Mouse (Mus musculus): Measurements from ENCODE around the gene Apoa5. TPM values are rescaled to one million over a fixed set of nuclear protein-coding genes. Genes with fewer than 3 reads are reported as not detected.
A peak's percentile ranks its signal among the peaks of the same experiment; 100 is the strongest.

Apoa5 gene
- total RNA-seq, 1 experiment, result 0.09 TPM

DNA sequence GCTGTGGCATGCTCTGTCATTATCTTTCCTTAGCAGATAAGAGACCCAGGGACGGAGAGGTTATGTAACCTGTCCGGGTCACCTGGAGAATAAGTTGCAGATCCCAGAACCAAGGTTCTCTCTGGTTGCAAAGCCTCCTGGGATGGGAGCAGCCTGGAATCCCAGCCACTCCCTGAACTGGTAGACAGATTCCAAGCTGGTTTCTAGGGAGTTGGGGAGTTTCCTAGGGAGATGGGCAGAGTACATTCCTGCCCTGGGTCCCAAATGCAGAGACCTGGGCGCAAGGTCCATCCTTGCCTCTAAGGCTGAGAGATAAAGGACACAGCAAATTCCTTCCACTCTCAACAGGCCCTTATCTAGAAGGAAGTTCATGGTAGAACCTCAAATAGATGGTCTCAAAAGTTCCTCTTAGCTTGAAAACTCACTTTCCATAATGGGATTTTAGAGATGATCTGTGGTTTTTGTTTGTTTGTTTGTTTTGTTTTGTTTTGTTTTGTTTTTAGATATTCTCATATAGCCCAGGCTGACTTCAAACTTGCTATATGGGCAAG lies 41.3 kb upstream of the Apoa5 start:
- no peak for TF ChIP-seq ZNF384 (IDR thresholded peaks at IDR 0.05; ENCODE audit: low read depth, low read length)
- TF ChIP-seq CHD2 (IDR thresholded peaks at IDR 0.05; ENCODE audit: low read depth, low read length), result no peak
- no peak for TF ChIP-seq HCFC1 (IDR thresholded peaks at IDR 0.05; ENCODE audit: borderline replicate concordance, insufficient read depth, low read length)
- no peak for TF ChIP-seq MAFK (IDR thresholded peaks at IDR 0.05; ENCODE audit: insufficient read depth, low read depth, low read length)
- no peak for TF ChIP-seq ZC3H11A (IDR thresholded peaks at IDR 0.05; ENCODE audit: borderline replicate concordance, low read depth, low read length)
- H3K9me3 ChIP-seq (ENCODE audit: control insufficient read depth, insufficient read depth, low read depth, low read length), result no peaks in the 10 kb centered on the region
- no peak overlapping the region for H3K4me3 ChIP-seq (ENCODE audit: insufficient read depth in 1 of 2, low read depth in 1 of 2, low read length in 2 of 2, poor library complexity in 1 of 2, severe bottlenecking in 1 of 2)
- no peak overlapping the region for H3K27ac ChIP-seq (ENCODE audit: insufficient read depth, low read depth, low read length, poor library complexity, severe bottlenecking)
- in situ Hi-C loops (cut with MboI; ENCODE audit: low sequenced_read_pairs in 2 of 2, unreplicated experiment in 2 of 2), result no loop called here
- H3K9ac ChIP-seq (ENCODE audit: insufficient read depth, low read depth, low read length, poor library complexity, severe bottlenecking), result no peak overlapping the region
- H3K36me3 ChIP-seq (ENCODE audit: control insufficient read depth, insufficient read depth, low read length, poor library complexity, severe bottlenecking), result no peaks in the 10 kb centered on the region
- DNase-seq (ENCODE audit: low read depth, low spot score), result no peak
- H3K4me1 ChIP-seq (ENCODE audit: control insufficient read depth in 2 of 2, insufficient read depth in 2 of 2, low read length in 2 of 2, poor library complexity in 1 of 2), result peaks cover 0 to 3% of the 10 kb centered on the region in 2 experiments; a peak in 1 of 4 replicates

DNA sequence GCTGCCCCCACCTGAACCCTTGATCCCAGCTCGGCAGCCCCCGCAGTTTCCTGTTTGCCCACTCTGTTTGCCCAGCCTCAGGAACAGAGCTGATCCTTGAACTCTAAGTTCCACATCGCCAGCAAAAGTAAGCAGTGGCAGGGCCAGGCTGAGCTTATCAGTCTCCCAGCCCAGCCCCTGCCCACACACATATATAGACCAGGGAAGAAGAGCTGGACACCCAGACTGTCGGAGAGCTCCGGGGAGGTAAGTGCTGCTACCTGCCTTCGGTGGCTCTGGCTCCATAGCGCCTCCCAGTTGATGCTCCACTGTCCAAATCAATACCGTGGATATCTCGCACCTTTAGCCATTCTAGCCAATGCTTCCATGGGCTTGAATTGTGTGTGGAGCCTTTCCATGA lies 39.9 kb upstream of the Apoa5 start, which contains the start of gene Apoa1:
Apoa1 (plus strand) TSS at position 90 of the 400 bp plus-strand sequence.
- Histone ChIP-seq H3K4me3 (ENCODE audit: insufficient read depth in 1 of 2, low read depth in 1 of 2, low read length in 2 of 2, poor library complexity in 1 of 2, severe bottlenecking in 1 of 2) (no peak within 1 kb of the TSS), H3K4me1 (ENCODE audit: control insufficient read depth in 2 of 2, insufficient read depth in 2 of 2, low read length in 2 of 2, poor library complexity in 1 of 2) (peaks cover 0 to 3% of the 10 kb centered on the region in 2 experiments; a peak in 1 of 4 replicates), H3K36me3 (ENCODE audit: control insufficient read depth, insufficient read depth, low read length, poor library complexity, severe bottlenecking) (no peaks in the 10 kb centered on the region), H3K27ac (ENCODE audit: insufficient read depth, low read depth, low read length, poor library complexity, severe bottlenecking) (no peak within 1 kb of the TSS), H3K9ac (ENCODE audit: insufficient read depth, low read depth, low read length, poor library complexity, severe bottlenecking) (no peak within 1 kb of the TSS), H3K9me3 (ENCODE audit: control insufficient read depth, insufficient read depth, low read depth, low read length) (no peaks in the 10 kb centered on the region)
- TF ChIP-seq HCFC1 (IDR thresholded peaks at IDR 0.05; ENCODE audit: borderline replicate concordance, insufficient read depth, low read length) (no peak), CHD2 (IDR thresholded peaks at IDR 0.05; ENCODE audit: low read depth, low read length) (no peak), MAFK (IDR thresholded peaks at IDR 0.05; ENCODE audit: insufficient read depth, low read depth, low read length) (no peak), ZC3H11A (IDR thresholded peaks at IDR 0.05; ENCODE audit: borderline replicate concordance, low read depth, low read length) (no peak), ZNF384 (IDR thresholded peaks at IDR 0.05; ENCODE audit: low read depth, low read length) (no peak)
- in situ Hi-C loops (cut with MboI; ENCODE audit: low sequenced_read_pairs in 2 of 2, unreplicated experiment in 2 of 2), result no loop called here
- no peak for DNase-seq (ENCODE audit: low read depth, low spot score)

DNA sequence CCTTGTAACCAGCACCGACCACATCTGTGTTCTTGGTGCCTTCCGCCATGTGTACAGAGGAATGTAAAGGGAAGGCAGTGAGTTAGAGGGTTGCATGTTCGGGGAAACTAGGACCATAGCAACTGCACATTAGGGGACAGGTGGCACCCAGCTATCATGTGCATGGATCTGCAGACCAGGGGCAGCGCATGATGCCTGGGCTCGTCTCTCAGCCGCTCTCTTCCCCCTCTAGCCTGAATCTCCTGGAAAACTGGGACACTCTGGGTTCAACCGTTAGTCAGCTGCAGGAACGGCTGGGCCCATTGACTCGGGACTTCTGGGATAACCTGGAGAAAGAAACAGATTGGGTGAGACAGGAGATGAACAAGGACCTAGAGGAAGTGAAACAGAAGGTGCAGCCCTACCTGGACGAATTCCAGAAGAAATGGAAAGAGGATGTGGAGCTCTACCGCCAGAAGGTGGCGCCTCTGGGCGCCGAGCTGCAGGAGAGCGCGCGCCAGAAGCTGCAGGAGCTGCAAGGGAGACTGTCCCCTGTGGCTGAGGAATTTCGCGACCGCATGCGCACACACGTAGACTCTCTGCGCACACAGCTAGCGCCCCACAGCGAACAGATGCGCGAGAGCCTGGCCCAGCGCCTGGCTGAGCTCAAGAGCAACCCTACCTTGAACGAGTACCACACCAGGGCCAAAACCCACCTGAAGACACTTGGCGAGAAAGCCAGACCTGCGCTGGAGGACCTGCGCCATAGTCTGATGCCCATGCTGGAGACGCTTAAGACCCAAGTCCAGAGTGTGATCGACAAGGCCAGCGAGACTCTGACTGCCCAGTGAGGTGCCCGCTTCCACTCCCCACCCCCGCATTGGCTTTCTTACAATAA lies 38.6 kb upstream of the Apoa5 start:
- TF ChIP-seq HCFC1 (IDR thresholded peaks at IDR 0.05; ENCODE audit: borderline replicate concordance, insufficient read depth, low read length) (0 out of 2 replicates have a peak, but pooled peaks have one; percentile 41), ZC3H11A (IDR thresholded peaks at IDR 0.05; ENCODE audit: borderline replicate concordance, low read depth, low read length) (no peak)
- peak overlapping the region; percentile 50 to 59 for H3K4me3 ChIP-seq (ENCODE audit: insufficient read depth in 1 of 2, low read depth in 1 of 2, low read length in 2 of 2, poor library complexity in 1 of 2, severe bottlenecking in 1 of 2)
- peaks cover 0 to 3% of the 10 kb centered on the region in 2 experiments; a peak in 1 of 4 replicates for H3K4me1 ChIP-seq (ENCODE audit: control insufficient read depth in 2 of 2, insufficient read depth in 2 of 2, low read length in 2 of 2, poor library complexity in 1 of 2)
- in situ Hi-C loops (cut with MboI; ENCODE audit: low sequenced_read_pairs in 2 of 2, unreplicated experiment in 2 of 2), result no loop called here
- H3K9me3 ChIP-seq (ENCODE audit: control insufficient read depth, insufficient read depth, low read depth, low read length), result no peaks in the 10 kb centered on the region
- H3K36me3 ChIP-seq (ENCODE audit: control insufficient read depth, insufficient read depth, low read length, poor library complexity, severe bottlenecking), result no peaks in the 10 kb centered on the region
- DNase-seq (ENCODE audit: low read depth, low spot score), result peak; percentile 76
- H3K9ac ChIP-seq (ENCODE audit: insufficient read depth, low read depth, low read length, poor library complexity, severe bottlenecking), result peak overlapping the region; percentile 45
- no peak overlapping the region for H3K27ac ChIP-seq (ENCODE audit: insufficient read depth, low read depth, low read length, poor library complexity, severe bottlenecking)

- Histone ChIP-seq H3K4me3 (ENCODE audit: insufficient read depth in 1 of 2, low read depth in 1 of 2, low read length in 2 of 2, poor library complexity in 1 of 2, severe bottlenecking in 1 of 2) (peak overlapping the region; percentile 50 to 59), H3K4me1 (ENCODE audit: control insufficient read depth in 2 of 2, insufficient read depth in 2 of 2, low read length in 2 of 2, poor library complexity in 1 of 2) (peaks cover 0 to 3% of the 10 kb centered on the region in 2 experiments; a peak in 1 of 4 replicates), H3K36me3 (ENCODE audit: control insufficient read depth, insufficient read depth, low read length, poor library complexity, severe bottlenecking) (no peaks in the 10 kb centered on the region), H3K9me3 (ENCODE audit: control insufficient read depth, insufficient read depth, low read depth, low read length) (no peaks in the 10 kb centered on the region), H3K9ac (ENCODE audit: insufficient read depth, low read depth, low read length, poor library complexity, severe bottlenecking) (peak overlapping the region; percentile 45), H3K27ac (ENCODE audit: insufficient read depth, low read depth, low read length, poor library complexity, severe bottlenecking) (no peak overlapping the region)
- TF ChIP-seq ZC3H11A (IDR thresholded peaks at IDR 0.05; ENCODE audit: borderline replicate concordance, low read depth, low read length), result no peak
- in situ Hi-C loops (cut with MboI; ENCODE audit: low sequenced_read_pairs in 2 of 2, unreplicated experiment in 2 of 2), result no loop called here
- no peak for DNase-seq (ENCODE audit: low read depth, low spot score)
Measured at GRCm38 (mm10) chr9:46230450-46230975, 37.9 kb upstream of the Apoa5 start.
